Mouse (Mus musculus) small intestine, adult 2 months (tissue): ENCODE results near the gene 1190002N15Rik.

Source experiments
- CTCF ChIP-seq: fragments of 200-500 bp; IDR thresholded peaks from 2 replicates; pipeline ENCODE4 v1.5.1; 2012; ENCODE audit warnings: low read depth, mild to moderate bottlenecking, control low read depth, inconsistent platforms, low read length, moderate library complexity, mixed read lengths; ENCODE audit not compliant: insufficient replicate concordance, insufficient read length; ENCODE audit errors: extremely low read depth
- POLR2A ChIP-seq: fragments of 200-500 bp; IDR thresholded peaks from 2 replicates; pipeline ENCODE4 v1.6.1; 2012; ENCODE audit warnings: low read depth, mild to moderate bottlenecking, control low read depth, inconsistent platforms, low read length, moderate library complexity

DNA sequence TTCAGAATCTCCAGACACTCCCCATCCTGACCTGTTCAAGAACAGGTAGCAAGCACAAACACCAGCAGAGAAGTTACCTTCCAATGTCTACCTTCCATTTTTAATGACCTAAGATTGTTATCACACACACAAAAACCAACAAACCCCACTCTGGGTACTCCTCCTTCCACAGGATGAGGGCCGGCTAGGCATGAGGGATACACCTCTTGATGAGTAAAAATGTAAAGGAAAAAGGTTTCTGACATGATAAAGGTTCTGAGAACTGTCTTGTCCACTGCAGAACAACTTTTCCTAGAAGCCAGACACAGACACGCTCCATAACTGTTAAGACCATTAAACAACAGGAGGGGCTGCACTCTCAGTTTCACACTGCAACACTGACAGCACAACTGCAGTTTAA, 3.7 kb downstream of the 1190002N15Rik start:
- TF ChIP-seq CTCF = no peak
- no peak for TF ChIP-seq POLR2A
